Mouse (Mus musculus) stomach, postnatal 0 days (tissue): ENCODE measurements at regions not wholly inside any gene's neighbourhood (a gene's known extent, or its start where the extent isn't known, plus 50 kb on each side); places are given as distances from the start of the nearest gene placed in this dataset.

ENCODE experiments used
- CTCF ChIP-seq: IDR thresholded peaks from 2 replicates; pipeline ENCODE4 v1.5.1; 2016; ENCODE audit warnings: antibody characterized with exemption, low read depth, mild to moderate bottlenecking, moderate library complexity
- EP300 ChIP-seq: optimal IDR thresholded peaks from 2 replicates; pipeline ENCODE3; 2016; ENCODE audit warnings: antibody characterized with exemption

DNA sequence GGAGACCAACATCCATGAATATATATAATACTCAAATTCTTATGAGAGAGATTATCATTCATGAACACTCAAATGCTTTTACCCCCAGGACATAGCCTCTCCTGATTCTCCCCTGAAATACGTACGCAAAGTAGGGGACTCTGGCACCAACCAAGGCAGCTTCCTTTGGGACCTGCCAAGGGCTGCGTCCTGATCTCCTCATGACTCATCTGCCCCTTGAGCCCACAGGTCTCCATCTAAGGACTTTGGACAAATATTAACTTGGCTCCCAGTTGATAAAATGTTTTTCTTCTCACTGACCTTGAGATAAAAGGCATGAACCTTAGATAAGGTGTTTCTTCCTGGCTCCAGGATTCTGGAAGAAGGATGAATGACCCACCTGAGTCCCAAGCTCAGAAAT lies 239.2 kb upstream of the Dynlrb2 start:
- no peak for TF ChIP-seq CTCF
- no peak for TF ChIP-seq EP300
